Mouse (Mus musculus) C2C12 (cell line): ENCODE measurements around the gene Prss46.

Source experiments
- CEBPB ChIP-seq: IDR thresholded peaks from one replicate; pipeline ENCODE4 v1.6.1; 2011; ENCODE audit warnings: low read depth, mild to moderate bottlenecking, control low read depth, moderate library complexity
- CTCF ChIP-seq: IDR thresholded peaks from one replicate; pipeline ENCODE4 v1.5.1; 2011; ENCODE audit not compliant: control insufficient read depth, insufficient read depth, insufficient read length
- FOSL1 ChIP-seq: IDR thresholded peaks from one replicate; pipeline ENCODE4 v1.8.0; 2011; ENCODE audit warnings: mild to moderate bottlenecking, low read length; ENCODE audit not compliant: poor library complexity, insufficient read depth, severe bottlenecking
- MAX ChIP-seq: IDR thresholded peaks from one replicate; pipeline ENCODE4 v1.6.1; 2011; ENCODE audit warnings: mild to moderate bottlenecking, control low read depth
- MYOD1 ChIP-seq: IDR thresholded peaks from one replicate; pipeline ENCODE4 v1.6.1; 2011; ENCODE audit warnings: low read depth; ENCODE audit not compliant: control insufficient read depth, insufficient read length
- MYOG ChIP-seq: IDR thresholded peaks from one replicate; pipeline ENCODE4 v1.6.1; 2011; ENCODE audit not compliant: control insufficient read depth, insufficient read length; ENCODE audit errors: extremely low read depth
- USF1 ChIP-seq: IDR thresholded peaks from one replicate; pipeline ENCODE4 v1.6.1; 2011; ENCODE audit warnings: low read depth, mild to moderate bottlenecking, control low read depth, moderate library complexity

- TF ChIP-seq MYOD1: no peak
- TF ChIP-seq CTCF: no peak
- no peak for TF ChIP-seq FOSL1
- no peak for TF ChIP-seq CEBPB
- TF ChIP-seq USF1: no peak
- no peak for TF ChIP-seq MAX
- no peak for TF ChIP-seq MYOG
Measured at GRCm38 (mm10) chr9:110899451-110900008, 55.2 kb downstream of the Prss46 start.
